Mouse (Mus musculus): Measurements from ENCODE around the gene Flnc. TPM values are rescaled to one million over a fixed set of nuclear protein-coding genes. Genes with fewer than 3 reads are reported as not detected.
"Not testable (repeated sequence)": the region's sequence is repeated elsewhere in the genome, so short reads cannot be mapped to it uniquely, and the experiment has no call there.

Flnc gene
- 2.0 and 2.2 TPM in 2 replicates for polyA plus RNA-seq (2015; fragmentation: Nextera tagmentation; extraction: Ambion mirVana)

GRCm38 (mm10) chr6:29433038-29433803, at the start of gene Flnc:
Gene Flnc (plus strand): TSS chr6:29433256.
- Histone ChIP-seq H3K4me1 (ENCODE audit: control insufficient read depth, insufficient read depth, low read length) (peaks cover 21% of the 10 kb centered on the region), H3K4me3 (ENCODE audit: low read depth, low read length) (peak within 1 kb of the TSS; percentile 41), H3K4me2 (ENCODE audit: low read length) (peak within 1 kb of the TSS; percentile 75), H3K9ac (ENCODE audit: low read depth, low read length) (peak within 1 kb of the TSS; percentile 61), H3K27me3 (ENCODE audit: control insufficient read depth, insufficient read depth, low read depth, low read length) (peaks cover 27% of the 10 kb centered on the region), H3K27ac (ENCODE audit: low read length) (no peak within 1 kb of the TSS; the same call in 1 of the 2 replicates), H3K36me3 (ENCODE audit: control insufficient read depth, insufficient read depth, low read length) (no peaks in the 10 kb centered on the region), H3K9me3 (replicated peaks; ENCODE audit: control insufficient read depth, low read length, poor library complexity, severe bottlenecking) (no peaks in the 10 kb centered on the region)
- no peak for ATAC-seq
- under 1% methylated on average over 65 of the region's 77 CpGs for WGBS

GRCm38 (mm10) chr6:29388052-29388518, 45.0 kb upstream of the Flnc start, which contains the start of gene Opn1sw:
Gene Opn1sw (minus strand): TSS chr6:29388468.
- 0 out of 2 replicates have a peak, but pooled peaks have one; percentile 8 for ATAC-seq
- 6% methylated on average over 12 of the region's 12 CpGs for WGBS

GRCm38 (mm10) chr6:29388606-29389080, 44.4 kb upstream of the Flnc start:
- H3K27ac ChIP-seq (ENCODE audit: low read length), result no peak overlapping the region
- WGBS, result 16% methylated on average over 11 of the region's 11 CpGs
- peaks cover 12% of the 10 kb centered on the region for H3K27me3 ChIP-seq (ENCODE audit: control insufficient read depth, insufficient read depth, low read depth, low read length)
- no peak overlapping the region for H3K9ac ChIP-seq (ENCODE audit: low read depth, low read length)
- H3K4me1 ChIP-seq (ENCODE audit: control insufficient read depth, insufficient read depth, low read length), result no peaks in the 10 kb centered on the region
- peak; percentile 68; the same call in 1 of the 2 replicates for ATAC-seq
- no peaks in the 10 kb centered on the region for H3K9me3 ChIP-seq (replicated peaks; ENCODE audit: control insufficient read depth, low read length, poor library complexity, severe bottlenecking)
- H3K4me2 ChIP-seq (ENCODE audit: low read length), result no peak overlapping the region; the same call in 1 of the 2 replicates
- H3K4me3 ChIP-seq (ENCODE audit: low read depth, low read length), result no peak overlapping the region
- no peaks in the 10 kb centered on the region for H3K36me3 ChIP-seq (ENCODE audit: control insufficient read depth, insufficient read depth, low read length)

More at GRCm38 (mm10) chr6:29388052-29388518, 45.0 kb upstream of the Flnc start, which contains the start of gene Opn1sw:
- no peaks in the 10 kb centered on the region for H3K9me3 ChIP-seq (replicated peaks; ENCODE audit: control insufficient read depth, low read length, poor library complexity, severe bottlenecking)
- H3K27me3 ChIP-seq (ENCODE audit: control insufficient read depth, insufficient read depth, low read depth, low read length), result peaks cover 12% of the 10 kb centered on the region
- H3K4me3 ChIP-seq (ENCODE audit: low read depth, low read length), result no peak within 1 kb of the TSS
- H3K9ac ChIP-seq (ENCODE audit: low read depth, low read length), result no peak within 1 kb of the TSS
- H3K27ac ChIP-seq (ENCODE audit: low read length), result no peak within 1 kb of the TSS
- H3K4me2 ChIP-seq (ENCODE audit: low read length), result no peak within 1 kb of the TSS; the same call in 1 of the 2 replicates
- H3K36me3 ChIP-seq (ENCODE audit: control insufficient read depth, insufficient read depth, low read length), result no peaks in the 10 kb centered on the region
- no peaks in the 10 kb centered on the region for H3K4me1 ChIP-seq (ENCODE audit: control insufficient read depth, insufficient read depth, low read length)

- H3K4me2 ChIP-seq (ENCODE audit: low read length), result no peak overlapping the region
- no peaks in the 10 kb centered on the region for H3K9me3 ChIP-seq (replicated peaks; ENCODE audit: control insufficient read depth, low read length, poor library complexity, severe bottlenecking)
- H3K4me1 ChIP-seq (ENCODE audit: control insufficient read depth, insufficient read depth, low read length), result no peaks in the 10 kb centered on the region
- H3K9ac ChIP-seq (ENCODE audit: low read depth, low read length), result no peak overlapping the region
- ATAC-seq, result no peak
- peaks cover 12% of the 10 kb centered on the region for H3K27me3 ChIP-seq (ENCODE audit: control insufficient read depth, insufficient read depth, low read depth, low read length)
- H3K36me3 ChIP-seq (ENCODE audit: control insufficient read depth, insufficient read depth, low read length), result no peaks in the 10 kb centered on the region
- 58% methylated on average over 9 of the region's 9 CpGs for WGBS
- H3K27ac ChIP-seq (ENCODE audit: low read length), result no peak overlapping the region
- no peak overlapping the region for H3K4me3 ChIP-seq (ENCODE audit: low read depth, low read length)
These were observed 43.6 kb upstream of the Flnc start for GRCm38 (mm10) chr6:29389425-29389824.

- not testable (repeated sequence) for ATAC-seq; H3K4me1 ChIP-seq (ENCODE audit: control insufficient read depth, insufficient read depth, low read length); H3K27ac ChIP-seq (ENCODE audit: low read length); H3K36me3 ChIP-seq (ENCODE audit: control insufficient read depth, insufficient read depth, low read length); H3K4me2 ChIP-seq (ENCODE audit: low read length); H3K4me3 ChIP-seq (ENCODE audit: low read depth, low read length); H3K9ac ChIP-seq (ENCODE audit: low read depth, low read length); H3K9me3 ChIP-seq (replicated peaks; ENCODE audit: control insufficient read depth, low read length, poor library complexity, severe bottlenecking)
- WGBS, result 81% methylated on average over 1 of the region's 1 CpGs
- H3K27me3 ChIP-seq (ENCODE audit: control insufficient read depth, insufficient read depth, low read depth, low read length), result peaks cover 12% of the 10 kb centered on the region
These were observed 42.6 kb upstream of the Flnc start for GRCm38 (mm10) chr6:29390500-29390899.

- H3K27me3 ChIP-seq (ENCODE audit: control insufficient read depth, insufficient read depth, low read depth, low read length), result peaks cover 12% of the 10 kb centered on the region
- ATAC-seq; H3K27ac ChIP-seq (ENCODE audit: low read length); H3K4me1 ChIP-seq (ENCODE audit: control insufficient read depth, insufficient read depth, low read length); H3K4me2 ChIP-seq (ENCODE audit: low read length); H3K36me3 ChIP-seq (ENCODE audit: control insufficient read depth, insufficient read depth, low read length); H3K9ac ChIP-seq (ENCODE audit: low read depth, low read length); H3K4me3 ChIP-seq (ENCODE audit: low read depth, low read length); H3K9me3 ChIP-seq (replicated peaks; ENCODE audit: control insufficient read depth, low read length, poor library complexity, severe bottlenecking): not testable (repeated sequence)
- 82% methylated on average over 8 of the region's 8 CpGs for WGBS
These were observed 41.8 kb upstream of the Flnc start for GRCm38 (mm10) chr6:29391241-29391640.

- Histone ChIP-seq H3K27me3 (ENCODE audit: control insufficient read depth, insufficient read depth, low read depth, low read length) (peaks cover 12% of the 10 kb centered on the region), H3K36me3 (ENCODE audit: control insufficient read depth, insufficient read depth, low read length) (no peaks in the 10 kb centered on the region), H3K4me1 (ENCODE audit: control insufficient read depth, insufficient read depth, low read length) (peaks cover 5% of the 10 kb centered on the region), H3K9me3 (replicated peaks; ENCODE audit: control insufficient read depth, low read length, poor library complexity, severe bottlenecking) (no peaks in the 10 kb centered on the region), H3K27ac (ENCODE audit: low read length) (no peak overlapping the region), H3K9ac (ENCODE audit: low read depth, low read length) (no peak overlapping the region), H3K4me3 (ENCODE audit: low read depth, low read length) (no peak overlapping the region), H3K4me2 (ENCODE audit: low read length) (no peak overlapping the region)
- 69% methylated on average over 4 of the region's 4 CpGs for WGBS
- ATAC-seq, result no peak
These were observed 41.3 kb upstream of the Flnc start for GRCm38 (mm10) chr6:29391802-29392201.

- H3K9me3 ChIP-seq (replicated peaks; ENCODE audit: control insufficient read depth, low read length, poor library complexity, severe bottlenecking), result no peaks in the 10 kb centered on the region
- 56% methylated on average over 1 of the region's 1 CpGs for WGBS
- no peak overlapping the region for H3K4me3 ChIP-seq (ENCODE audit: low read depth, low read length)
- H3K9ac ChIP-seq (ENCODE audit: low read depth, low read length), result no peak overlapping the region
- peaks cover 8% of the 10 kb centered on the region for H3K4me1 ChIP-seq (ENCODE audit: control insufficient read depth, insufficient read depth, low read length)
- no peak overlapping the region for H3K27ac ChIP-seq (ENCODE audit: low read length)
- H3K36me3 ChIP-seq (ENCODE audit: control insufficient read depth, insufficient read depth, low read length), result no peaks in the 10 kb centered on the region
- peaks cover 2% of the 10 kb centered on the region for H3K27me3 ChIP-seq (ENCODE audit: control insufficient read depth, insufficient read depth, low read depth, low read length)
- no peak overlapping the region for H3K4me2 ChIP-seq (ENCODE audit: low read length)
- no peak for ATAC-seq
These were observed 38.8 kb upstream of the Flnc start for GRCm38 (mm10) chr6:29394286-29394685.

Data from midbrain, embryonic 16.5 days (tissue).